Mouse (Mus musculus): Measurements from ENCODE around the gene Ncbp2. TPM values are rescaled to one million over a fixed set of nuclear protein-coding genes. Genes with fewer than 3 reads are reported as not detected.

The Ncbp2 gene
- total RNA-seq, 2 experiments from 2014 or later = 16.3 to 20.6 TPM

GRCm38 (mm10) chr16:32002509-32003477, 54.5 kb downstream of the Ncbp2 start, which contains the start of gene Senp5:
TSS of gene Senp5 (minus strand) at chr16:32003287.
- DNase-seq = peak; percentile 92
- intact Hi-C loops (cut with DNase I; ENCODE audit: low total_unique reads) = no loop called here

GRCm38 (mm10) chr16:32004731-32005130, 56.4 kb downstream of the Ncbp2 start:
- intact Hi-C loops (cut with DNase I; ENCODE audit: low total_unique reads) = no loop called here

GRCm38 (mm10) chr16:32008529-32009293, 60.4 kb downstream of the Ncbp2 start:
- intact Hi-C loops (cut with DNase I; ENCODE audit: low total_unique reads) = no loop called here
- no peak for DNase-seq

More at GRCm38 (mm10) chr16:32004731-32005130, 56.4 kb downstream of the Ncbp2 start:
- no peak for DNase-seq

GRCm38 (mm10) chr16:32009913-32010312, 61.6 kb downstream of the Ncbp2 start:
- no peak for DNase-seq
- intact Hi-C loops (cut with DNase I; ENCODE audit: low total_unique reads) = no loop called here

DNA sequence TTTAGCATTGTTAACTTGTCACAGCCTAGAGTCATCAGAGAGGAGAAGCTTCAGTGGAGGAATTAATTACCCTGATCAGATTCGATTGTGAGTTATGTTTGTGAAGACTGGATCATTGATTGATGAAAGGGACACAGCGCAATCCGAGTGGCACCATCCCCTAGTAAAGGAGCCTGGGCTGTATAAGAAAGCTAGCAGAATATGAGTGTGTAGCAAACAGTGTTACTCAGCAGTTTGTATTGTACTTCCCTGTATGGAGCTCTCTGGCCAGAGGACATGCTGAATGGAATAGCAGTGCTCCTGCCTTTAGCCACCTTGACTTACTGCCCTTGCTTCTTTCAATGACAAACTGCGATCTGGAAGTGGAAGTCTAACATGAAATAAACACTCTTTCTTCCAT, 62.0 kb downstream of the Ncbp2 start:
- intact Hi-C loops (cut with DNase I; ENCODE audit: low total_unique reads) = no loop called here
- no peak for DNase-seq

Small RNA genes within 50 kb of the gene (microRNA-seq; reads per million reads assigned to microRNA genes)
- gene Gm26269 = 0 reads per million in 2 experiments

Other genes starting within 250 kb of the Ncbp2 start
- under 1 TPM in 1 of 2 experiments, not detected in 1; 0.04 TPM for gene Meltf, start 69.7 kb upstream of the Ncbp2 start, total RNA-seq (2021)
- 1 to 10 TPM; 1.8 to 4.7 TPM for gene Pigz, start 14.7 kb upstream of the Ncbp2 start, total RNA-seq (2021)
- 10 to 100 TPM; 43.1 to 43.3 TPM for gene 0610012G03Rik, start within 50 bp of the Ncbp2 start, total RNA-seq (2021)
- gene Senp5, start 54.8 kb downstream of the Ncbp2 start, total RNA-seq (2021) = 10 to 100 TPM; 11.0 to 11.3 TPM
- gene Pak2, start 130.8 kb downstream of the Ncbp2 start, total RNA-seq (2021) = 10 to 100 TPM; 18.9 to 19.7 TPM
- gene Pigx, start 151.2 kb downstream of the Ncbp2 start, total RNA-seq (2021) = 10 to 100 TPM; 12.3 to 12.9 TPM
- gene Cep19, start 151.3 kb downstream of the Ncbp2 start, total RNA-seq (2021) = 1 to 10 TPM; 6.1 to 7.6 TPM
- 1 to 10 TPM; 5.3 to 5.6 TPM for gene Nrros, start 217.1 kb downstream of the Ncbp2 start, total RNA-seq (2021)
- not detected for gene Bex6, start 231.3 kb downstream of the Ncbp2 start, total RNA-seq (2021)